Mouse (Mus musculus): ENCODE data around the gene Ccdc169.

Gene Ccdc169

DNA sequence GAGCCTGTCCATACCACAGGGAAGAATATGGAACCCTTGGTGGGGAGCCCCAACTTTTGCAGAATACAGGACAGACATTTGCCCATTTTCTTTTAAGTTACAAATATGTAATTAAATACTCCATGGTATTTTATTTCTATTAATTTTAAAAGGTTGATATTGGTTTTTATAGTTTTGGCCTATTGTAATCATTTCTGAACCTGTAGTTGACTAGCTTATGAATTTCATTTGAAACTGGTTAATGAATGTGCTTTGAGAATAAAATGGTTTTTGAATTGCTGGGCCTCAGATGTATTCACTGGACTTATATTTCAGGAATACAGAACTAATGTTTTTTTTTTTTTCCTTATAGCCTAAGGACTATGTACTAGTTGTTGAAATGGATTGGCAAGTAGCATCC lies at the start of gene Ccdc169:
Gene Ccdc169, plus strand, starts transcription at position 301 of the 400 bp plus-strand sequence.
- DNase-seq, result no peak

GRCm38 (mm10) chr3:55087360-55087759 lies 49.8 kb upstream of the Ccdc169 start:
- no peak for DNase-seq

DNA sequence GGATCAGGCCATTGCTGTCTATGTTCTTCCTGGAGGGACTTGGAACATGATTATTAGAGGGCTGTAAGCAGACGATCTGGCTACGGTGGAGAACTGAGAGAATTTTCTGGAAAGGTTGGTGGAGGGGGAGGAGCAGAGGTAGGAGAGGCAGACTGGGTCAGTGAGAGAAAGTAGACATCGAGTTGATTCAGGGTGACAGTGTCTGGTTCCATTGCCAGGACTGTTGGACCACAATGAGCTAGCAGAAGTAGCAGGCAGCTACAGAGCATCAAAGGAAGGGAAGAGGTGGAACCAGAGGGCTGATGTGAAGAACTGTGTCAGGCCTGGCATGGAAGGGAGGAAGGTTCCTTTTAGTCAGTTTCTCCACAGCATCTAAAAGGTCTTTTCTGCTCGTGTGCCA lies 48.8 kb upstream of the Ccdc169 start:
- no peak for DNase-seq

GRCm38 (mm10) chr3:55088843-55089242 lies 48.3 kb upstream of the Ccdc169 start:
- no peak for DNase-seq

GRCm38 (mm10) chr3:55089291-55089690 lies 47.8 kb upstream of the Ccdc169 start:
- no peak for DNase-seq

DNA sequence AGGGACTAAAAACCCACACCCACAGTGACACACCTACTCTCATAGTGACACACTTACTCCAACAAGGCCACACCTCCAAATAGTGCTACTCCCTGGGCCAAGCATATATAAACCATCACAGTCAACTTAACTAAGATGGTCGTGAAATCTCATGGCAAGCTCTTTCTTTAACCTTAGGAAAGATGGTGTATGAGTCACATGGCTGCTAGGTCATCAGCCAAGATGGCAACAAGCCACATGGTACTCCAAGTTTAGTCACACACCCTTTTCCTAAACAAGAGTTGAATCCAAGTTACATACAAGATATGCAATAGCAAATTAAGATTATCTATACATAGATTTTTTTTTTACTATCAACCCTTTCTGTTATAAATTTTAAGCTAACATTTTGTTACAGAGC lies 44.0 kb upstream of the Ccdc169 start:
- DNase-seq, result no peak

GRCm38 (mm10) chr3:55095968-55096654 lies 41.0 kb upstream of the Ccdc169 start:
- DNase-seq, result no peak

DNA sequence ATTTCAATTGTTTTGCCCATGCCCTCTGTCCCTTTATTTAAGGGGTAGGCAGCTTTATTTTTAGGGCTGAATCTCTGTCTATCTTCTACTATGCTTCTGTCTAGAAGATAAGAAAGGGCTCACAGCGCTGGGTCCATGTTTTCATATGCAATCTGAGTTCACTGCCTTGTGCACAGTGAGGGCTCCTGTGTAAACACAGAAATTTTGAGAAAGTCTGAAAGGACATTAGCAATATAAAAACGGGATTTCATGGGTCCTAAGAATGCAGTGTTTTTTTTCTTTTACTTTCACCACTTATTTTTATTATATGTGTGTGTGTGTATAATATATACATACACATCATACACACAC lies 40.5 kb upstream of the Ccdc169 start:
- DNase-seq, result no peak

GRCm38 (mm10) chr3:55097186-55097585 lies 40.0 kb upstream of the Ccdc169 start:
- no peak for DNase-seq

DNA sequence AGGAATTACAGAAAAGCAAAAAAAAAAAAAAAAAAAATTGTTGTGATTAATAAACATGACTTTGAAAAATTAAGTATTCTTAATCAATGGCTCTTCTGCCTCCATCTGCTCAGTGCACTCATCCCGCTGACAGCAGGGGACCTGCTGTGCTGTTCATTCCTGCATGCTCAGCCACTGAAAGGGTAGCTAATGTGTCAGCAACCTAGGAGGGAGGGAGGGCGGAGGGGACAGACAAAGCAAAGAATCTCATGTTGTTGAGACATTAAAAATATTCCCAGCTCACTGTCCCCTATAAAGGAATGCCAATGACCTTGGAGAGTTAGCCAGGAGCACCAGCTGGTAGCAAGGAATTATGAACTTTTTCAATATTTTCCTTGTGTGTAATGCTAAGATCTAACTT lies 39.1 kb upstream of the Ccdc169 start:
- DNase-seq, result no peak

DNA sequence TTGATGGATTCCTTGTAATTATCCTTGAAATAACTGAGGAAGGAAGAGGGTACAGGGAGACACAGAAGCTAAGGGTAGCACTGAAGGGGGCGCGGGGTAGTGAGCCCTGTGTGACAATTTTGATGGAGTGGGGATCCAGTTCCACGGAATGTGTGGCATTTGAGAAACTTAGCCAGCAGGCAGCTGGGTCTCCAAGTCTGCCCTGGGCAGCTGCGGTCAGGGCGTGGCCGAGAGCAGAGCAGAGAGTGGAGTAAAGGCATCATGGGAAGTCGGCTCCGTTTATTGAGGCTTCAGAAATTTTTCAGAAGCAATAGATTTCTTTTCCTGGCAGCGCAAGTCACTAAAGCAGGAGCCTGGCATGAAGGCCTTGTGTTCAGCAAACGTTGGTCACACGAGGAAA lies 38.1 kb upstream of the Ccdc169 start:
- DNase-seq, result no peak

DNA sequence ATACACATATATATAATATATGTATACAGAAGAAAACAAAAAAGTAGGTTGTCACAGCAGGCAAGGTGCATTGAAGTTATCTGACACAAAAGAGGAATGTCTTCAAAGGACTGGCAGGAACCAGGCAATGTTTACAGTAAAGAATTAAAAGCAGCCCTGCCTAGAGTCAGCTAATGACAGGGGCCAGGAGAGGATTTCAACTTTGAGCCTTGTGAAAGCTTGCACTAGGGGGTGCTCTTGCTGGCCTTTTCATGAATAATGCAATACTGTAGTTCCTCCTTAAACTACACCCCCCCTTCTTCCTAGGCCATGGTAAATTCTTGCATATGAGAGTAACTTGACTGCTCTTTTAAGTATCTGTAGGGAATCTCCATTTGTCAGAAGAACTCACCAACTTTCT lies 36.0 kb upstream of the Ccdc169 start:
- DNase-seq, result no peak

- DNase-seq, result no peak
Observed at GRCm38 (mm10) chr3:55105372-55106023, 31.6 kb upstream of the Ccdc169 start.

DNA sequence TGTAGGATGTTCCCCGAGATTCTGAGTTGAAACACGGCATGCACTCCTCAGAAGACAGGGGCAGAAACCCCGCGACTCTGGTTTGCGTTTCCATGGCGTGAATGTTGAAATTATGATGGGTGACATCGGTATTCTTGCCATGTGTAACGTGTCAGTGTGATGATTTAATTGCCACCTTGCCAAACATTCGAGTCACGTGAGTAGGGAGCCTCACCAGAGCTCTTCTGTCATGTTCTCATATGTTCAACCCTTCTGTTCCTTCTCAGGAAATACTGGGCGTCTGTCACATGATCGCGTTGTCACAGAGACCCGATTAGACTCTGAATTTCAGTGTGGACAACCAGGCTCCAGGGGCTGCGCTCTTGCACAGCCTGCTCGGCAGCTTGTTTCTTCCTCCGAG lies 31.1 kb upstream of the Ccdc169 start:
- DNase-seq, result no peak

DNA sequence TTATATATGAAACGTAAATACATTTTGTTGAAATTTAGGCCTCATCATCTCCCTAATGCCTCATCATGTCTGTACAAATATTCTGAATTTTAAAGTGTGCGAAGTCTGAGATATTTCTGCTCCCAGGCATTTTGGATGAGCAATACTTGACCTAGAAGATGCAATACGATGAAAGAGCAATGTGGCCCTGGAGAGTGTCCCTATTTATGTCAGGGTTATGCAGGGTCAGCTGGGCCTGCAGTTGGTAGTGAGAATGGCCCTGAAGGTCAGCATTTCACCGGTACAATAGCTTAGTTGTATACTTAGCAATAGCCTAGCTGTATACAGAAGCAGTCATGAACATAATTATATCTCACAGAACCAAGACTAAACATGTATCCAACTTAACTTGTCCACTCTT lies 28.0 kb upstream of the Ccdc169 start:
- no peak for DNase-seq

- peak; percentile 85 to 93 for DNase-seq
Observed at GRCm38 (mm10) chr3:55111935-55112709, 25.0 kb upstream of the Ccdc169 start, which contains the start of gene Spg20. Gene Spg20, plus strand, starts transcription at chr3:55112108.

DNA sequence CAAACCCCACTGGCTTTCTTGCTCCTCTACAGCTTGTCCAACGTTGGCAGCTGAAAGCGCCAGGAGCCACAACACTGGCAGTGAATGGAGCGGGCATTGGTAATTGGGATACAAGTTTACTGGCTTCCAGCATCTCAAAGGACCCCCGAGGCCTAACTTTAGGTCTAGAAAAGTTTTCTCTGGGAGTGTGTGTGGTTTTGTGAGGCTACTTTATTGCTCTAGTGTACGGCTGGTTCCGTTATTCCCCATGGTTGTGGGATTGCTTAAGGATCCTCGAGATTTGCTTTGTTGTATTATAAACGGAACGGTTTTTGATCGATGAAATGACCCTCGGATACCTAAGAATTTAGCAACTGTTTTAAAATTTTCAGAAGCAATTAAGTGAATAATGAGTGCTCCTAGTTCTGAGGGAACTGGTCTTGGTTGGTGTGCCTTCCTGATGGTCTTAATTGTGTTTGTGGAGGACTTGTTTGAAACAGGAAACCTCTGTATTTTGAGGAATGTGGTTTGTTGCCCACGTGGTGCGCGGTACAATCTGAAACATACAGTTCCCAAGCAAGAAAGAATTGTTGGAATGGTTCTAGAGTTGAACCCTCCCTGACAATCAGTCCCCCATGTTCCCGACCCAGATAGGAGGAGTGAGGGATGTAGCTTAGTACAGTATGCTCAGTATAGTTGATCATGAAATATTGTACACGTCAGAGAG lies 24.3 kb upstream of the Ccdc169 start:
- DNase-seq, result no peak

DNA sequence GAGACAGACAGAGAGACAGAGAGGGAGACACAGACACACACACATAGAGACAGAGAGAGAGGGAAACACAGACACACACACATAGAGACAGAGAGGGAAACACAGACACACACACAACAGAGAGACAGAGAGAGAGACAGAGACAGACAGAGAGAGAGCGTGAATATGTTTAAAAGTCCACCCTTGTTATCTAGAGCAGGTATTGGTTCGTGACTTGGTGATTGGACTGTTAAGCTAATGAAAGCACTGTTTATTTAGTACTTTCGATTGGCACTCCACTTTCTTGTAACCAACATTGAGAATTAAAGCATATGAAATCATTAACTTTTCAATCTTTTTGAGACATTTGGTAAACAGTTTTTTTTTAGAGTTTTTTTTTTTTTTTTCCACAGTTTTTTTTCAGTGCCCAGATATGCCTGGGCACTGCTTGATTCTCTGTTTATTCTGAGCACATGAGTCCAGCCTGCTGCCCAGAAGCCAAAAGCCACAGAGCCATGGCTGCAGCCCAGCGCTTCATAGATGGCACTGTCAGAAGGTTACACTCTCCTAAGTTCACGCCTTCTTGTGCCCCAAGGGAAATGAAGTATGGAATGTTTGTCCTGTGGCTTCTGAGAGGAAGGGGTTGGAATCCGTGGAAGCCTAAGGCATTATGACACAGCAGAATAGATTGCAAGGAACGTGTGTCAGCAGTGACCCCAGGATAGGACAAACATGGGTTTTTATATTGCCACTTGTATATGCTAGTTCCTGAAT lies 22.6 kb upstream of the Ccdc169 start:
- no peak for DNase-seq

DNA sequence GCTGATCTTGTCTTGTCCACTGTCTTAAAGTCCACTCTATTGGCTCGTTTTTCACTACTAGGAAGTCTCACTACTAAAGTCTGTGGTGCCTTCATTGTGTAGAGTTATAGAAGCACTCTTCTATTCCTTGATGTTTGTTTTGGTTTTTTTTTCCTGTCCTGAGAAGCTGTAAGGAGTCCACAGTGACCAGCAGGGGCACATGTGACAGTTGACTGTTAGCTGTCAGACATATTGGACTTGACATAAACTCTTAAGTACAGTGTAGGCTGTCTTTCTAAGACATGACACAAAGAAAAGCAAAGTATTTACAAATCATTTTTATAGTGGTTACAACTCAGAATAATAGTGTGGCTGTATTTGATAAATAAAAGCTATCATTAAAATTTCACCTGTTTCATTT lies 22.1 kb upstream of the Ccdc169 start:
- DNase-seq, result no peak

DNA sequence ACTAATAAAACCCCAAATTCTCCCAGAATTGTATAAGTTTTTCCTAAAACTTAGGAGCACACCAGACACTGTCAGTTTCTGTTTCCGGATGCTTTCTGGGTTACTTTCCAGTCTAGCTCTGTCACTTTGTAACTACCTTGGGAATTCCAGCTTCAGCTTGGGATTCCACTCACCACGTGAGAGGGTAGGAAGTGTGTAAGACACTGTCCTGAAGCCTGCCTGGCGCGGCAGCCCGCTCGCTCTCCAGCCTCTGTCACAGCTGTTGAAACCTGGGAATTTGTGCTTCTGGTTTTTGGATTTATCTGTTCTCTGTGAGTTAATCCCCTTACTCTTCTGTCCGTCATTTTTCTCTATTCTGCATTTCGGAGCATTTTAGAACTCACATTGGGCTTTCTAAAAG lies 21.1 kb upstream of the Ccdc169 start:
- DNase-seq, result no peak

- no peak for DNase-seq
Observed at GRCm38 (mm10) chr3:55119275-55119898, 17.8 kb upstream of the Ccdc169 start.

GRCm38 (mm10) chr3:55122336-55122870 lies 14.7 kb upstream of the Ccdc169 start:
- no peak for DNase-seq

Measured in spleen, adult 18-20 months (tissue).